Mouse (Mus musculus): Measurements from ENCODE around the gene Zdhhc18. TPM values are rescaled to one million over a fixed set of nuclear protein-coding genes. Genes with fewer than 3 reads are reported as not detected.

Gene Zdhhc18
- polyA plus RNA-seq, 1 experiment from 2014 or later, result 3.0 TPM

GRCm38 (mm10) chr4:133668537-133668936 is 18.6 kb upstream of the Zdhhc18 start:
- peaks cover 5% of the 10 kb centered on the region; the same call in 1 of the 2 replicates for H3K36me3 ChIP-seq (replicated peaks; ENCODE audit: control insufficient read depth, insufficient read depth)
- WGBS, result 62% methylated on average over 3 of the region's 3 CpGs
- no peak overlapping the region for H3K9ac ChIP-seq
- no peak overlapping the region for H3K4me2 ChIP-seq (replicated peaks)
- H3K27ac ChIP-seq, result no peak overlapping the region
- no peaks in the 10 kb centered on the region for H3K27me3 ChIP-seq (ENCODE audit: control insufficient read depth, insufficient read depth, low read length)
- H3K9me3 ChIP-seq (ENCODE audit: control insufficient read depth, low read length), result no peaks in the 10 kb centered on the region
- no peak for ATAC-seq (ENCODE audit: low FRiP score)
- DNase-seq (ENCODE audit: low spot score), result no peak
- H3K4me1 ChIP-seq (replicated peaks; ENCODE audit: control insufficient read depth, insufficient read depth, low read length), result peaks cover 29% of the 10 kb centered on the region
- H3K4me3 ChIP-seq (replicated peaks; ENCODE audit: low read length), result no peak overlapping the region

GRCm38 (mm10) chr4:133666199-133666598 is 16.2 kb upstream of the Zdhhc18 start:
- H3K4me1 ChIP-seq (replicated peaks; ENCODE audit: control insufficient read depth, insufficient read depth, low read length), result peaks cover 18% of the 10 kb centered on the region; the same call in 1 of the 2 replicates
- no peak overlapping the region for H3K9ac ChIP-seq
- ATAC-seq (ENCODE audit: low FRiP score) (no peak), DNase-seq (ENCODE audit: low spot score) (no peak)
- 88% methylated on average over 6 of the region's 6 CpGs for WGBS
- peaks cover 11% of the 10 kb centered on the region; the same call in 1 of the 2 replicates for H3K36me3 ChIP-seq (replicated peaks; ENCODE audit: control insufficient read depth, insufficient read depth)
- no peak overlapping the region for H3K4me3 ChIP-seq (replicated peaks; ENCODE audit: low read length)
- H3K27me3 ChIP-seq (ENCODE audit: control insufficient read depth, insufficient read depth, low read length), result no peaks in the 10 kb centered on the region
- H3K4me2 ChIP-seq (replicated peaks), result no peak overlapping the region
- H3K27ac ChIP-seq, result no peak overlapping the region
- no peaks in the 10 kb centered on the region for H3K9me3 ChIP-seq (ENCODE audit: control insufficient read depth, low read length)

DNA sequence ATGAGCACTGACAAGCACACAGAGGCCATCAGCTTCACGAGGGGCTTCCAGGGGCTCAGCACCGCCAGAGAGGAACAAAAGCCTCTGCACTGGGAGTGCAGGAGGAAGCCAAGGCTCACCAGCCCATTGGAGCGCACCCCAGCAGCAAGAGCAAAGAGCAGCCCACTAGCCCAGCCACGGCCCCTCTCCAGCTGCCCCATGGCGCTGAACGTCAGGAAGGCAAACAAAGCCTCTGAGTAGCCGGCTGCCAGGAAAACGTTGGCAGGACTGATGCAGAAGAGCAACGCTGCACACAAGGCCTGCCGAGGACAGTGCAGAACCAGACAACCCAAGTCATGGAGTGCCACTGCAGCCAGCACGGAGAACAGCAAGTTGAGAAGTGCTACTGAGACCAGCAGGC is 15.2 kb upstream of the Zdhhc18 start:
- Histone ChIP-seq H3K9ac (0 out of 2 replicates have a peak overlapping the region, but pooled peaks have one; percentile 16), H3K4me2 (replicated peaks) (no peak overlapping the region), H3K9me3 (ENCODE audit: control insufficient read depth, low read length) (no peaks in the 10 kb centered on the region), H3K4me1 (replicated peaks; ENCODE audit: control insufficient read depth, insufficient read depth, low read length) (peaks cover 16% of the 10 kb centered on the region), H3K27me3 (ENCODE audit: control insufficient read depth, insufficient read depth, low read length) (no peaks in the 10 kb centered on the region), H3K27ac (peak overlapping the region; percentile 33), H3K36me3 (replicated peaks; ENCODE audit: control insufficient read depth, insufficient read depth) (peaks cover 11% of the 10 kb centered on the region; the same call in 1 of the 2 replicates), H3K4me3 (replicated peaks; ENCODE audit: low read length) (no peak overlapping the region)
- ATAC-seq (ENCODE audit: low FRiP score) (peak; percentile 54; the same call in 1 of the 2 replicates), DNase-seq (ENCODE audit: low spot score) (no peak)
- WGBS, result 35% methylated on average over 11 of the region's 11 CpGs

DNA sequence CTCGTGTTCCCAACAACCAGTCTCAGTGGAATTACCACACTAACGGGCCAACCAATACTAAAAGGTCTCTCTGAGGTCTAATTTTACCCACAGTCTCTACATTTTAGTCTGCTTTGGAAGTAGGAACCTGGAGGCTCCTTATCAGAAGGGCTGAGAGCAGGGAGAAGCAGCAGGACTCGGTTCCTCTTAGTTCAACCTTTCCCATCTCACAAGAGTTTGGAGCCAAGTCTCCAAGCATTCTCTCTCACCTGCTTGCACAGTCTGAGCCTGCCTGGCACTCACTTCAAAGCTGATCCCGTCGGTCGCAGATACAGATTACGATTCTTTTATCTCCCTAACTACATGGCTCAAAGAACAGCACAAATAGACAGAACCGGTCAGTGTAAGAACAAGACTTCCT is 13.0 kb upstream of the Zdhhc18 start:
- WGBS, result 88% methylated on average over 8 of the region's 8 CpGs

DNA sequence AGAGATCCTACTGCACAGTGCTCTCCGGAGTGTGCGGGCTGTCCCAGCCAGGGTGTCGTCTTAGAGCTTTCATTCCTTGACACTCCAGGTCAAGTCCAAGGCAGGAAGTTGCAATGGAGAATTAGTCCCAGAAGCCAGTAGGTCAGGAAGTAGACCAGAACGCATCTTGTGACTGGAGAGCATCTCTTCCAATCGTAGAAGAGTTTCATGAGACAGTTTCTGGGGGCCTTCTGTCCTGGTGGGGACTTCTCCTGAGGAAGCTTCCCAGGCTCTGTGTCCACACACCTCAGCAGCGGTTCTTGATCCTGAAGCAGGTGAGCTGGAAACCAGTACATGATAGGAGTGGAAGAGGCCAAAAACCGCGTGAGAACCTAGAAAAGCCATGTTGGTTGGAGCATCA is 12.5 kb upstream of the Zdhhc18 start:
- H3K27me3 ChIP-seq (ENCODE audit: control insufficient read depth, insufficient read depth, low read length), result no peaks in the 10 kb centered on the region
- no peak overlapping the region for H3K9ac ChIP-seq
- H3K9me3 ChIP-seq (ENCODE audit: control insufficient read depth, low read length), result no peaks in the 10 kb centered on the region
- H3K4me2 ChIP-seq (replicated peaks), result no peak overlapping the region
- peaks cover 6% of the 10 kb centered on the region; the same call in 1 of the 2 replicates for H3K36me3 ChIP-seq (replicated peaks; ENCODE audit: control insufficient read depth, insufficient read depth)
- H3K27ac ChIP-seq, result no peak overlapping the region
- no peak overlapping the region for H3K4me3 ChIP-seq (replicated peaks; ENCODE audit: low read length)
- DNase-seq (ENCODE audit: low spot score) (no peak), ATAC-seq (ENCODE audit: low FRiP score) (no peak)
- 89% methylated on average over 8 of the region's 8 CpGs for WGBS
- peaks cover 20% of the 10 kb centered on the region for H3K4me1 ChIP-seq (replicated peaks; ENCODE audit: control insufficient read depth, insufficient read depth, low read length)

More for the DNA sequence above, 13.0 kb upstream of the Zdhhc18 start:
- no peak overlapping the region for H3K27ac ChIP-seq
- no peak for ATAC-seq (ENCODE audit: low FRiP score)
- peaks cover 7% of the 10 kb centered on the region; the same call in 1 of the 2 replicates for H3K36me3 ChIP-seq (replicated peaks; ENCODE audit: control insufficient read depth, insufficient read depth)
- H3K4me2 ChIP-seq (replicated peaks), result no peak overlapping the region
- peaks cover 20% of the 10 kb centered on the region for H3K4me1 ChIP-seq (replicated peaks; ENCODE audit: control insufficient read depth, insufficient read depth, low read length)
- no peak overlapping the region for H3K9ac ChIP-seq
- no peak overlapping the region for H3K4me3 ChIP-seq (replicated peaks; ENCODE audit: low read length)
- no peaks in the 10 kb centered on the region for H3K27me3 ChIP-seq (ENCODE audit: control insufficient read depth, insufficient read depth, low read length)
- H3K9me3 ChIP-seq (ENCODE audit: control insufficient read depth, low read length), result no peaks in the 10 kb centered on the region
- DNase-seq (ENCODE audit: low spot score), result no peak

DNA sequence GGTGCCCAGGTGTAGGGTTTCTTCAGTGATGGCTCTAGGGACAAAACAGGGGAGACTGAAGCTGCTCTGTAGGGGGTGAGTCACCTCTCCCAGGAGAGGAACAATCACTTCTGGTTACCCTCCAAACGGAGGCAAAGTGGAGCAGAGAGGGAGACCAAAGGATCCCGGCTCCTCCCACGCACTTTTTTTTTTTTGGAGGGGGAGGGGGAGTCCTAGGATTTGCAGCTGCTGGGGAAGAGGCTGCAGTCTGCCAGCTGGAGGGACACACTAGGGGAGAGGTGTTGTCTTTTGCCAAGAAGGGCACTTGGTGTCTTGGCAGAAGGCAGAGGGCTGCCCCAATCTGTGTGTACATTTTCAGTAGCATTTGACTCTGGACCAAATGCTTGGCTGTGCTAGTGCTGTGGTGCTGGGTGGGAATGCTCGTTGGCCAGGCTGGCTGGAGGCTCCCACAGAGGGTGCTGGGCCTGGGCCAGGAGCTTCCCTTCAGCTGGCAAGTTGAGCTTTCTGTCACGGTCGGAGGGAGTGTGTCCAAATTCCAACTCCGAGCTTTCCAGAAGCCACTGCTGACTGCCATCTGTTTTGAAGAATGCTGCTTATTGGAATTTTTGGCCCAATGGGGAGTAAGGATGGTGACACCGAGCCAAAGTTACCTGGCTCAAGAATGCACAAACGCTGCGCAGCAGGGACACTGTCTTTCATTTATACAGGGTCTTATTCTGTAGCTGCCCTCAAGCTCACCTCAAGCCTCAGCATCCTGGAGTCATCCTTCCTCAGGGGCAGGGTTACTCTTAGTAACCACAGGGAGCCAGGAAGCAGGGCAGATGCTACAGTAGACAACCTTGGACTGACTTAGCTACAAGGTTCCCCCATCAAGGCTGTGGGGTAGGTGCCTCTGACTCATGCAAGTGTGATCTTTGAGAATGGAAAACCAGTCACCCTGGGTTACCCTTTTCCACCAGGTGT is 10.5 kb upstream of the Zdhhc18 start:
- 16% methylated on average over 10 of the region's 10 CpGs for WGBS
- DNase-seq (ENCODE audit: low spot score), result peak; percentile 81
- H3K4me2 ChIP-seq (replicated peaks), result peak overlapping the region; percentile 28
- H3K4me1 ChIP-seq (replicated peaks; ENCODE audit: control insufficient read depth, insufficient read depth, low read length), result peaks cover 20% of the 10 kb centered on the region
- peak overlapping the region; percentile 47 for H3K9ac ChIP-seq
- H3K9me3 ChIP-seq (ENCODE audit: control insufficient read depth, low read length), result no peaks in the 10 kb centered on the region
- peaks cover 6% of the 10 kb centered on the region; the same call in 1 of the 2 replicates for H3K36me3 ChIP-seq (replicated peaks; ENCODE audit: control insufficient read depth, insufficient read depth)
- no peaks in the 10 kb centered on the region for H3K27me3 ChIP-seq (ENCODE audit: control insufficient read depth, insufficient read depth, low read length)
- peak overlapping the region; percentile 18 for H3K4me3 ChIP-seq (replicated peaks; ENCODE audit: low read length)
- peak overlapping the region; percentile 84 for H3K27ac ChIP-seq
- ATAC-seq (ENCODE audit: low FRiP score), result peak; percentile 84

DNA sequence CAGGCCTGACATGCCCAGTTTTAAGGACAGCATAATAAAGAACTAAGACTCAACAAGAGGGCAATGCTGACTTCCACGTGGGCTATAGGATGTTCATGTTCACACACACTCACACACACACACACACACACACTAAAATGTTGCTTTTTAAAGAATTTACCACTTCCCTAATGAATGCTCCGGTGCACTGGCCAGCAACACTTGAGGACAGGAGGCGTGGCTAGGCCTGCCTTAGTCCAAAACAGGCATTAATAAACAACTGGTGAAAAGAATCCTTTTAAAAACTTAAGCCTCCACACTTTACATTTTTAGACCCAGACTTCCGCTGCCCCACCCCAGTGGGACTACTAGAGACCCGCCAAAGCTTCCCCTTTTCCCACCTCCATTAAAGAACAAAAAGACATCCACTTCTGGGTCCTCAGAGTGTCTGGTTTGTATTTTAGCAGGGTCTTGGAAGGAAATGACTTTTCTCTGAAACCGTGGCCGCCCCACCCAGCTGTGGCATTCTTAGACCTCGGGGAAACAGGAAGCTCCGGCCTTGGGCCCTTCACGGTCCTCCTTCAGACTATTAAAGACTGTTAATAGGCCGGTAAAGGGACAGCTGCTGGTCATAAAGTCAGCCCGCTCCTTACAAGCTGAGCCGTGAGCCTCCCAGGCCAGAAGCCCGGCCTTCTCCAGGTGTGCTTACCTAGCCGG is 9.7 kb upstream of the Zdhhc18 start:
- H3K27ac ChIP-seq, result peak overlapping the region; percentile 84
- H3K27me3 ChIP-seq (ENCODE audit: control insufficient read depth, insufficient read depth, low read length), result no peaks in the 10 kb centered on the region
- DNase-seq (ENCODE audit: low spot score) (no peak), ATAC-seq (ENCODE audit: low FRiP score) (no peak; the same call in 1 of the 2 replicates)
- H3K4me3 ChIP-seq (replicated peaks; ENCODE audit: low read length), result peak overlapping the region; percentile 18
- peak overlapping the region; percentile 47 for H3K9ac ChIP-seq
- peak overlapping the region; percentile 28 for H3K4me2 ChIP-seq (replicated peaks)
- H3K4me1 ChIP-seq (replicated peaks; ENCODE audit: control insufficient read depth, insufficient read depth, low read length), result peaks cover 20% of the 10 kb centered on the region
- peaks cover 6% of the 10 kb centered on the region; the same call in 1 of the 2 replicates for H3K36me3 ChIP-seq (replicated peaks; ENCODE audit: control insufficient read depth, insufficient read depth)
- WGBS, result 18% methylated on average over 15 of the region's 15 CpGs
- H3K9me3 ChIP-seq (ENCODE audit: control insufficient read depth, low read length), result no peaks in the 10 kb centered on the region

- no peak for ATAC-seq (ENCODE audit: low FRiP score)
- DNase-seq (ENCODE audit: low spot score), result no peak
- peaks cover 16% of the 10 kb centered on the region for H3K4me1 ChIP-seq (replicated peaks; ENCODE audit: control insufficient read depth, insufficient read depth, low read length)
- H3K36me3 ChIP-seq (replicated peaks; ENCODE audit: control insufficient read depth, insufficient read depth), result peaks cover 6% of the 10 kb centered on the region; the same call in 1 of the 2 replicates
- no peaks in the 10 kb centered on the region for H3K27me3 ChIP-seq (ENCODE audit: control insufficient read depth, insufficient read depth, low read length)
- no peak overlapping the region; the same call in 1 of the 2 replicates for H3K4me2 ChIP-seq (replicated peaks)
- no peak overlapping the region for H3K9ac ChIP-seq
- no peak overlapping the region for H3K4me3 ChIP-seq (replicated peaks; ENCODE audit: low read length)
- WGBS, result 42% methylated on average over 2 of the region's 2 CpGs
- no peak overlapping the region for H3K27ac ChIP-seq
- H3K9me3 ChIP-seq (ENCODE audit: control insufficient read depth, low read length), result no peaks in the 10 kb centered on the region
These were observed 8.8 kb upstream of the Zdhhc18 start for GRCm38 (mm10) chr4:133658729-133659128.

All from hindbrain, embryonic 14.5 days (tissue).